Mouse (Mus musculus) G1E (cell line): ENCODE results near the gene Trim8.

Experiments
- CTCF ChIP-seq: IDR thresholded peaks from 2 replicates; pipeline ENCODE4 v1.5.1; 2012; ENCODE audit warnings: low read depth, low read length, inconsistent platforms, mixed read lengths
- TAL1 ChIP-seq: conservative IDR thresholded peaks from 2 replicates; pipeline ENCODE4 v1.6.1; 2012; ENCODE audit warnings: low read depth, low read length, inconsistent platforms, mixed read lengths

GRCm38 (mm10) chr19:46481756-46482155 lies 19.7 kb upstream of the Trim8 start:
- TF ChIP-seq CTCF (no peak), TAL1 (no peak)
